Mouse (Mus musculus) ES-E14 (cell line): ENCODE data around the gene Hist1h4b.

ENCODE experiments used
- CHD2 ChIP-seq: IDR thresholded peaks from 2 replicates; pipeline ENCODE4 v1.6.1; 2014; ENCODE audit warnings: mild to moderate bottlenecking, low read depth, low read length, inconsistent platforms
- ZC3H11A ChIP-seq: IDR thresholded peaks from 2 replicates; pipeline ENCODE4 v1.6.1; 2012; ENCODE audit warnings: low read depth, mild to moderate bottlenecking, inconsistent platforms, low read length, borderline replicate concordance

DNA sequence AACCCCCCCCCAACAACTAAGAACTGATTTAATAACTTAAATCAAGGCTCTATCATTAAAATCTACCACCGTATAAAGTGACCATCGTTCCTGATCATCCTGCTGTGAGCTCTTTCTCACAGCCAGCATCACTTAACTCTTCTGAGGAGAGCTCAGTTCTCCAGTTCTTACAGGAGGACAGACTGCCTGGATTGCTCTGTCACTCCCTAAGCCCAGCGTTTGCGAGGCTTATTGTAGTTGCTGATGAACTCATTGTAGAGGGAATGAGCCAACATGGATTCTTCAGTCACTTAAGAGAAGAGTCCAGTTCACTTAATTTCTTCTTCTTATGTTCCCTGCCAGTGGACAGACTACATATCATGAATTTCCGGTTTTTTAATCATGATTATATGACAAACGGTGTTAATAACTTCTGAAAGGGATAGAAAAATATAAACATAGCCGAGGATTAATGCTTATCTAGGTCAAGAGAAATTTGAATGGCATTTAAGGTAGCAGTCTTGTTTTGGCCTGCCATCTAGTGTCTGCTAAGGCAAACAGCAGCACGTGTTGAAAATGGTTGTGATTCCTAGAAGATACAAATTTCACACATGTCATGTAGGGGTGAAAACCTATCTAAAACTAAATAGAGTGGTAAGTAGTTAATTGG, 24.5 kb upstream of the Hist1h4b start:
- TF ChIP-seq ZC3H11A (peak; percentile 33; the same call in 1 of the 2 replicates), CHD2 (no peak)
